Mouse (Mus musculus) myocyte (in vitro differentiated cells): ENCODE data around the gene Zfpm1.

Experiments used
- POLR2A ChIP-seq: IDR thresholded peaks from one replicate; pipeline ENCODE4 v1.6.1; 2011; ENCODE audit warnings: low read depth, mild to moderate bottlenecking, control low read depth, moderate library complexity; ENCODE audit not compliant: insufficient read length
- USF1 ChIP-seq: IDR thresholded peaks from one replicate; pipeline ENCODE4 v1.6.1; 2011; ENCODE audit warnings: low read depth, mild to moderate bottlenecking, control low read depth, moderate library complexity

GRCm38 (mm10) chr8:122270555-122270954, 11.4 kb upstream of the Zfpm1 start:
- no peak for TF ChIP-seq USF1
- no peak for TF ChIP-seq POLR2A
